Mouse (Mus musculus): ENCODE results near the gene B4galt5. TPM values are rescaled to one million over a fixed set of nuclear protein-coding genes. Genes with fewer than 3 reads are reported as not detected.

B4galt5 gene
- total and polyA plus RNA-seq, 3 experiments = 4.6 to 34.4 (median 6.5) TPM

GRCm38 (mm10) chr2:167265021-167265420 is 84.0 kb downstream of the B4galt5 start:
- TF ChIP-seq CTCF (IDR thresholded peaks at IDR 0.05 in 2 of 3, conservative IDR thresholded peaks at IDR 0.05 in 1 of 3; ENCODE audit: control insufficient read depth in 1 of 3, insufficient read depth in 1 of 3, low read depth in 2 of 3, low read length in 3 of 3, poor library complexity in 1 of 3, severe bottlenecking in 1 of 3) = no peak
- no peak for TF ChIP-seq EP300 (IDR thresholded peaks at IDR 0.05; ENCODE audit: low read depth in 1 of 2, low read length in 2 of 2)
- TF ChIP-seq NELFE (IDR thresholded peaks at IDR 0.05; ENCODE audit: low read depth, low read length) = no peak
- no peak for TF ChIP-seq MXI1 (IDR thresholded peaks at IDR 0.05; ENCODE audit: low read depth, low read length)
- TF ChIP-seq MAFK (IDR thresholded peaks at IDR 0.05; ENCODE audit: borderline replicate concordance, low read depth, low read length) = no peak
- no peak for TF ChIP-seq ETS1 (IDR thresholded peaks at IDR 0.05; ENCODE audit: low read depth, low read length)
- no peak for TF ChIP-seq ZKSCAN1 (IDR thresholded peaks at IDR 0.05; ENCODE audit: low read depth, low read length)
- no peak for TF ChIP-seq ZC3H11A (IDR thresholded peaks at IDR 0.05; ENCODE audit: low read depth, low read length)
- H3K79me2 ChIP-seq (ENCODE audit: control insufficient read depth, insufficient read depth, low read length, poor library complexity) = no peaks in the 10 kb centered on the region

DNA sequence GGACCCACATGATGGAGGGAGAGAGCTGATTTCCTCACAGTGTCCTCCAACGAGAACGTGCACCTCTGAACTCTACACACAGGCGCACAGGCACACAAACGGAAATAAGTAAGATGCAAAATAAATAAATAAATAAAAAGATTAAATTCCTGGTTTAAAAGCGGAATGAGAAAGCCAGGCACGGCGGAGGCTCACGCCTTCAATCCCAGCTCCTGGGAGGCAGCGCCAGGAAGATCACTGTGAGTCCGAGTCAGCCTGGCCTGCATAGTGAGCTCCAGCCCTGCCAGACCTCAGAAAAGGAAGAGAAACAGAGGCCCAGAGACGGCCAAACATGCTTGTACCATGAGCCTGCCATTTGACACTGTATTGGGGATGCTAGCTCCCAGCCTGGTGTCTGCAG is 85.1 kb downstream of the B4galt5 start:
- TF ChIP-seq TBP (IDR thresholded peaks at IDR 0.05; ENCODE audit: low read depth, low read length) = no peak
- TF ChIP-seq ZC3H11A (IDR thresholded peaks at IDR 0.05; ENCODE audit: low read depth, low read length) = no peak
- no peak for TF ChIP-seq SIN3A (IDR thresholded peaks at IDR 0.05; ENCODE audit: low read length)
- no peak for TF ChIP-seq SMC3 (IDR thresholded peaks at IDR 0.05; ENCODE audit: low read depth, low read length)
- no peak for TF ChIP-seq CTCF (IDR thresholded peaks at IDR 0.05 in 2 of 3, conservative IDR thresholded peaks at IDR 0.05 in 1 of 3; ENCODE audit: control insufficient read depth in 1 of 3, insufficient read depth in 1 of 3, low read depth in 2 of 3, low read length in 3 of 3, poor library complexity in 1 of 3, severe bottlenecking in 1 of 3)
- no peak for TF ChIP-seq ZKSCAN1 (IDR thresholded peaks at IDR 0.05; ENCODE audit: low read depth, low read length)
- TF ChIP-seq RAD21 (IDR thresholded peaks at IDR 0.05; ENCODE audit: low read depth, low read length) = no peak
- TF ChIP-seq E2F4 (IDR thresholded peaks at IDR 0.05; ENCODE audit: borderline replicate concordance, low read depth, low read length) = no peak
- Histone ChIP-seq H3K9ac (ENCODE audit: control insufficient read depth, low read depth, low read length, poor library complexity, severe bottlenecking) (no peak overlapping the region), H3K79me2 (ENCODE audit: control insufficient read depth, insufficient read depth, low read length, poor library complexity) (no peaks in the 10 kb centered on the region)

More at GRCm38 (mm10) chr2:167265021-167265420, 84.0 kb downstream of the B4galt5 start:
- Histone ChIP-seq H3K4me1 (ENCODE audit: control insufficient read depth in 1 of 2, insufficient read depth in 2 of 2, low read length in 2 of 2) (no peaks in the 10 kb centered on the region), H3K4me3 (ENCODE audit: control insufficient read depth in 1 of 2, insufficient read depth in 1 of 2, low read depth in 2 of 2, low read length in 2 of 2) (no peak overlapping the region), H3K9ac (ENCODE audit: control insufficient read depth, low read depth, low read length, poor library complexity, severe bottlenecking) (no peak overlapping the region), H3K27me3 (ENCODE audit: control insufficient read depth in 1 of 2, insufficient read depth in 2 of 2, low read length in 2 of 2) (peaks cover 0 to under 1% of the 10 kb centered on the region in 2 experiments; a peak in 2 of 4 replicates), H3K36me3 (ENCODE audit: control insufficient read depth in 1 of 2, insufficient read depth in 2 of 2, low read length in 2 of 2) (no peaks in the 10 kb centered on the region), H3K27ac (ENCODE audit: control insufficient read depth, low read depth, low read length) (no peak overlapping the region), H3K9me3 (replicated peaks; ENCODE audit: insufficient read depth, low read length) (no peaks in the 10 kb centered on the region)
- DNase-seq (ENCODE audit: low read depth, low spot score) = no peak

More for the DNA sequence above, 85.1 kb downstream of the B4galt5 start:
- H3K9me3 ChIP-seq (replicated peaks; ENCODE audit: insufficient read depth, low read length) = no peaks in the 10 kb centered on the region
- DNase-seq (ENCODE audit: low read depth, low spot score) = no peak
- no peak overlapping the region for H3K27ac ChIP-seq (ENCODE audit: control insufficient read depth, low read depth, low read length)
- no peak overlapping the region for H3K4me3 ChIP-seq (ENCODE audit: control insufficient read depth in 1 of 2, insufficient read depth in 1 of 2, low read depth in 2 of 2, low read length in 2 of 2)
- no peaks in the 10 kb centered on the region for H3K36me3 ChIP-seq (ENCODE audit: control insufficient read depth in 1 of 2, insufficient read depth in 2 of 2, low read length in 2 of 2)
- H3K27me3 ChIP-seq (ENCODE audit: control insufficient read depth in 1 of 2, insufficient read depth in 2 of 2, low read length in 2 of 2) = peaks cover 0 to 1% of the 10 kb centered on the region in 2 experiments; a peak in 2 of 4 replicates
- H3K4me1 ChIP-seq (ENCODE audit: control insufficient read depth in 1 of 2, insufficient read depth in 2 of 2, low read length in 2 of 2) = no peaks in the 10 kb centered on the region
